Mouse (Mus musculus) ES-Bruce4 (cell line): ENCODE measurements around the gene Rap1gds1. TPM values are rescaled to one million over a fixed set of nuclear protein-coding genes. Genes with fewer than 3 reads are reported as not detected.

Experiments
- H3K27ac ChIP-seq: 2 replicates; pipeline ENCODE4 v1.5.1; 2012; ENCODE audit warnings: low read length, inconsistent platforms; ENCODE audit not compliant: insufficient read depth
- H3K27me3 ChIP-seq: 2 replicates; pipeline ENCODE4 v1.6.1; 2012; ENCODE audit warnings: mild to moderate bottlenecking, low read length, inconsistent platforms; ENCODE audit not compliant: control insufficient read depth, poor library complexity, insufficient read depth, severe bottlenecking
- H3K36me3 ChIP-seq: 2 replicates; pipeline ENCODE4 v1.6.1; 2012; ENCODE audit warnings: inconsistent platforms, mild to moderate bottlenecking, low read length, moderate library complexity; ENCODE audit not compliant: control insufficient read depth, poor library complexity, insufficient read depth, severe bottlenecking
- H3K4me1 ChIP-seq: one replicate; pipeline ENCODE4 v1.8.1; 2011; ENCODE audit warnings: low read length; ENCODE audit not compliant: control insufficient read depth, insufficient read depth
- H3K4me3 ChIP-seq: 2 replicates; pipeline ENCODE4 v1.5.1; 2011; ENCODE audit warnings: low read depth, mild to moderate bottlenecking, low read length
- H3K9ac ChIP-seq: 2 replicates; pipeline ENCODE4 v1.6.1; 2012; ENCODE audit warnings: low read depth, mild to moderate bottlenecking, inconsistent platforms; ENCODE audit not compliant: poor library complexity, severe bottlenecking
- H3K9me3 ChIP-seq: replicated peaks from 2 replicates; pipeline ENCODE4 v1.6.1; 2012; ENCODE audit warnings: mild to moderate bottlenecking, low read length, inconsistent platforms; ENCODE audit not compliant: control insufficient read depth, poor library complexity, insufficient read depth, severe bottlenecking
- CTCF ChIP-seq: IDR thresholded peaks from one replicate; pipeline ENCODE4 v1.8.1; 2011; ENCODE audit warnings: low read depth, low read length
- EP300 ChIP-seq: IDR thresholded peaks from 2 replicates; pipeline ENCODE4 v1.6.1; 2011; ENCODE audit warnings: low read depth, low read length; ENCODE audit not compliant: insufficient read depth
- POLR2A ChIP-seq: IDR thresholded peaks from one replicate; pipeline ENCODE4 v1.8.1; 2011; ENCODE audit warnings: low read length; ENCODE audit not compliant: insufficient read depth
- polyA plus RNA-seq: library from polyadenylated mRNA; stranded (reverse); fragments of >200 nt; gene quantifications from 2 replicates; pipeline ENCODE4 v1.2.4, GENCODE M21; 2011; ENCODE audit warnings: low read depth; ENCODE audit not compliant: missing spikeins, insufficient read depth, insufficient read length

Gene Rap1gds1
- polyA plus RNA-seq, 1 experiment, result 48.6 TPM

DNA sequence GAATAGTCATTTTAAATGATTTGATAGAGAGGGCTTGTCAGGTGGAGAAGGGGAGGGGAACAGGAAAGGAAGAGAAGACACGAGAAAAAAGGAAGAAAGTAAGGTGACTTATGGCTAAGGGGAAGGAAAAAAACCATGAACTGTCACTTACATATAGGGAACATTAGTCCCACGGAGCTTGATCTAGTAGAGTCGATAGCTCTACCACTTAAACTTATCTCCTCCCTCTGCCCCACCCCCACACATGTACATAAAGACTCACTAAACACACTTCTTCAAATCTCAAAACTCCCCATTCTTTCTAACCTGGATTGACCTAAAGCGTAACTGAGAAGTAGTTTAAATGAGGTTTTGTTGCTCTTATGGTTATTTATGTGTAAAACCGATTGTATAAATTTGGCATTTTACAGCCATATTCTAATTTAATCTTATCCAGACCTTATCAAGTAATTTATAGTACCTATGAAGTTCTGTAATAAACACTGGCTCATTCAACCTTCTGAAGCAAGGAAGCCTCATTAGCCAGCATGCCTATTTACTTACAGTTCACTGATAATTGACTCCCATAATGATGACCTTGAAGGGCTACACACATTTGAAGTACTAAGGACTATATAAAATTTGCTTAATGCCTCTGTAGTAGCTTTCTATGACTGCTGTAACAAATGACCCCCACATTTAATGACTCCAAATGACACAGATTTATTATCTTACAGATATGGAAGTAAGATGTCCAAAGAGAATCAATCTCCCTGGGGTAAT lies 9.0 kb upstream of the Rap1gds1 start:
- H3K9ac ChIP-seq, result no peak overlapping the region
- peaks cover 17% of the 10 kb centered on the region for H3K9me3 ChIP-seq
- no peaks in the 10 kb centered on the region for H3K4me1 ChIP-seq
- H3K27ac ChIP-seq, result no peak overlapping the region
- H3K36me3 ChIP-seq, result no peaks in the 10 kb centered on the region
- no peak for TF ChIP-seq POLR2A
- TF ChIP-seq EP300, result no peak
- TF ChIP-seq CTCF, result no peak
- no peak overlapping the region for H3K4me3 ChIP-seq
- H3K27me3 ChIP-seq, result no peaks in the 10 kb centered on the region

DNA sequence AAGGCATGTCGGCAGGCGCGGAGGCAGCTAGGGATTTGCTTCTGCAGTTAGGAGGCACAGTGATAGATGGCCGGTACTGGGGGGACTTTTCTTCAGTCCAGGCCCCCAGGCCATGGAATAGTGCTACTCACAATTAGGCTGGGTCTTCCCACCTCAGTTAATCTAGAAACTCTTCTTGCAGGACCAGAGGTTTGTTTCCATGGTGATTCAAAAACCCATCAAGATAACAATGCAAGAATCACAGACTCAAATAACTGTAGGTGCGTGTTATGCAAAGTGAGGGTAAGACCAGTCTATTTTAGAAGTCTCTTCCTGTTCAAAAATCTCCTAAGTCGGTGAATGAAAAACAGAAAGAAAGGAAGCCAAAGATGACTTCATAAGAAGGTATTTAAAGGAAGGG lies 4.8 kb upstream of the Rap1gds1 start:
- Histone ChIP-seq H3K9ac (no peak overlapping the region), H3K4me1 (no peaks in the 10 kb centered on the region), H3K36me3 (no peaks in the 10 kb centered on the region), H3K27me3 (no peaks in the 10 kb centered on the region; the same call in 1 of the 2 replicates), H3K27ac (no peak overlapping the region), H3K4me3 (no peak overlapping the region), H3K9me3 (no peaks in the 10 kb centered on the region)
- no peak for TF ChIP-seq CTCF
- TF ChIP-seq EP300, result no peak
- TF ChIP-seq POLR2A, result no peak

DNA sequence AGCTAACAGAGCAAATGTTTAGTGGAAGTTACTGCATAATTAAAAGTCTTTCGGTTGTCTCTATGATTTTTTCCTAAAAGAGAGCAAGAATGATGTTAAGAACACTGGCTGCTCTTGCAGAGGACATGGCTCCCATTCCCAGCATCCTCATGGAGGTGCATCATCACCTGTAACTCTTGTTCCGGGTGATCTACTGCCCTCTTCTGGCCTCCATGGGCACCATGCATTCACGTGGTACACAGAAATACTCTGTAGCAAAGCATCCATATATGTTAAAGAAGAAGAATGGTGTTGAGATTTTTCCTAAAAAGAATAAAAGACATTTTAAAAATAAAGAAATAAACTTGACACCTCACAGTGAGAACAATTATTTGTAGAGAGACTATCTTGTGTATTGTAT lies 3.0 kb upstream of the Rap1gds1 start:
- H3K9me3 ChIP-seq, result no peaks in the 10 kb centered on the region
- H3K4me1 ChIP-seq, result no peaks in the 10 kb centered on the region
- TF ChIP-seq POLR2A (no peak), CTCF (peak; percentile 18)
- no peaks in the 10 kb centered on the region for H3K36me3 ChIP-seq
- no peak overlapping the region for H3K9ac ChIP-seq
- H3K4me3 ChIP-seq, result no peak overlapping the region
- H3K27ac ChIP-seq, result no peak overlapping the region
- H3K27me3 ChIP-seq, result no peaks in the 10 kb centered on the region; the same call in 1 of the 2 replicates

DNA sequence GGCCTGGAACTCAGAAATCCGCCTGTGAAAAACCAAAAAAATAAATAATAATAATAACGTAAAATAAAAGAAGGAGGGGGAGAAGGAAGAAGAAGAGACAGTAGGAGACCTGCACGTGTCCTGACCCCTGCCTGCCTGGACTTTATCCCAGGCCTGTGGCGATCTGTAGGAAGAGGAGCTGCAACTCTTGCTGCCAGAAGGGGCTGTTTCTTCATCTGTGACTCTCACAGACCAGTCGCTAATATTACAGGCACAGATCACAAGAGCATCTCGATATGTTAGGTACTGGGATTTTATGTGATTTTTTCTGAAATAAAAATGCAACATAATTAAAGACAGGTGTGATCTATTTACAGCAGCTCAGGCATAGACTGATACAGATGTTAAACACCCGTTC lies 1.1 kb upstream of the Rap1gds1 start:
- H3K27ac ChIP-seq, result no peak overlapping the region
- no peaks in the 10 kb centered on the region for H3K9me3 ChIP-seq
- H3K36me3 ChIP-seq, result no peaks in the 10 kb centered on the region

DNA sequence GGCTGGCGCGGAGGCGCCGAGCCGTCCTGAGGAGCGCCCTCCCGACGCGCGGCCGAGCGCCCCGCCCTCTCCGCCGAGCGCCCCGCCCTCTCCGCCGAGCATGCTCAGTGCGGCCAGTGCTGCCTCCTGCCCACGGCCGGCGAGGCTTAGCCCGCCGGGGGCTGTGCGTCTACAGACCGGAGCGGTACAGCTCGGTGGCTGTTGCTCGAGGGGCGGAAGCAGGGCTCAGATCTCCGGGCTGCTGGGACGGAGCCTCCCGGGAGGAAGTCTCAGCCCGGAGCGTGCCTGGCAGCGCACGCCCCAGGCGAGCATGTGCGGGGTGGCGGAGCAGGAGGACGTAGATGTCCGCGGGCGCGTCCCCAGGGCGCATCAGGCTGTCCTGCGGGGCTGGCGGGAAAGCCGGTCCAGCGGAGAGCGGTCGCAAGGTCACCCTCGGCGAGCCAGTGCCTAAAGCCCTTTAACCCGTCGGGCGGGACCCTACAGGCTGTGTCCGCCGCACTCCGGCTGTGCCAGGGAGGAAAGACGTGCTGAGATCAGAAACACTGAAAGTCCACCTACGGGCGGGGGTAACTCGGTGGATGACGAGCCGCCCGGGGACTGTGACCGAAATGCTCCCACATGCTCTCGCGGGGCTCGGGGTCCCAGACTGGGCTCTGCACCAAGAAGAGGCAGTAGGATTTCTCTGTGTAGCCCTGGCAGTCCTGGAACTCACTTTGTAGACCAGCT lies 495 bp upstream of the Rap1gds1 start:
- no peaks in the 10 kb centered on the region for H3K9me3 ChIP-seq
- H3K27me3 ChIP-seq, result no peaks in the 10 kb centered on the region; the same call in 1 of the 2 replicates
- peak overlapping the region; percentile 83 for H3K9ac ChIP-seq
- TF ChIP-seq POLR2A, result peak; percentile 44
- TF ChIP-seq EP300, result no peak
- H3K4me3 ChIP-seq, result peak overlapping the region; percentile 60
- no peaks in the 10 kb centered on the region for H3K4me1 ChIP-seq
- no peaks in the 10 kb centered on the region for H3K36me3 ChIP-seq
- no peak overlapping the region for H3K27ac ChIP-seq

More for the DNA sequence above, 1.1 kb upstream of the Rap1gds1 start:
- TF ChIP-seq POLR2A, result no peak
- no peak for TF ChIP-seq EP300
- TF ChIP-seq CTCF, result no peak
- Histone ChIP-seq H3K4me1 (no peaks in the 10 kb centered on the region), H3K9ac (peak overlapping the region; percentile 83), H3K4me3 (peak overlapping the region; percentile 60), H3K27me3 (no peaks in the 10 kb centered on the region; the same call in 1 of the 2 replicates)

DNA sequence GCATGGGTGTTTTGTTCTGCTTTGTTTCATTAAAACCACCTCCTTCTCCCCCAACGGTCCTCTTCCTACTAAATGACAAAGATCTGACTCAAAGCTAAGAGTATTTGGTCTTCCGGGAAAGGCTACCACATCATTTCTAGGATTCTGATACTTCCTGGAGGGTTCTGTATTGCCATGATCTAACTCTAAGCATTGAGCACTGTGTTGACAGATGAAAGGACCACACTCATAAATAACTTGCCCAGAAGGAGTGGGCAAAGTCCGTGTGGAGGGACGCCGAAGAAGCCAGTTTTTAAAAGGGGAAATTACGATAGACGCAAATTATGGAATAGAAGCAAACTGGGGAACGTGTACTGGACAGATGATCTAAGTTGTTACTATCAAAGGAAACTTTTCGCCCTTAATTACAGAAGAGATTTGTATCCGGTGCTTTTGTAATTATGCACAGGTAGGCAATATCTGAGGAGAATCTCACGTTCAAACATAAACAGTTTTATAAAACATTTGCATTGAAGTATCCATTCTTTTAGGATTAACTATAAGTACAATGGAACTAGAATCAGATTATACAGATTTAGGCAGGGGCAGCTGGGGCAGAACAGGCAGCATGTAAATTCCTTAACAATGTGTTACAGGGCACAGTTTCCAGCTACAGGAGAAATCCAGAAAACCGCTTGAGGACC lies 1.1 kb downstream of the Rap1gds1 start:
- no peaks in the 10 kb centered on the region; the same call in 1 of the 2 replicates for H3K27me3 ChIP-seq
- H3K4me3 ChIP-seq, result peak overlapping the region; percentile 98
- H3K4me1 ChIP-seq, result no peaks in the 10 kb centered on the region
- TF ChIP-seq POLR2A (no peak), CTCF (no peak)
- H3K9ac ChIP-seq, result peak overlapping the region; percentile 83
- no peak overlapping the region for H3K27ac ChIP-seq
- H3K36me3 ChIP-seq, result no peaks in the 10 kb centered on the region; the same call in 1 of the 2 replicates
- H3K9me3 ChIP-seq, result no peaks in the 10 kb centered on the region
